Mouse (Mus musculus) kidney, embryonic 14.5 days (tissue): ENCODE data around the gene Klhl22. TPM values are rescaled to one million over a fixed set of nuclear protein-coding genes. Genes with fewer than 3 reads are reported as not detected.

Experiments
- ATAC-seq: fragments of 200-750 bp; cut with Nextera tagmentation; 2 replicates; pipeline ENCODE4 v1.8.0; 2017; ENCODE audit warnings: moderate number of reproducible peaks, mild to moderate bottlenecking, moderate TSS enrichment, moderate library complexity; ENCODE audit not compliant: low FRiP score, low TSS enrichment
- H3K27ac ChIP-seq: fragments of 300-500 bp; sonication (generic); 2 replicates; pipeline ENCODE4 v1.5.1; 2014; ENCODE audit warnings: low read depth, mild to moderate bottlenecking, low read length, moderate library complexity, mixed read lengths
- H3K27me3 ChIP-seq: fragments of 300-500 bp; sonication (generic); 2 replicates; pipeline ENCODE4 v1.6.1; 2014; ENCODE audit warnings: mild to moderate bottlenecking, low read length; ENCODE audit not compliant: control insufficient read depth, insufficient read depth
- H3K36me3 ChIP-seq: fragments of 300-500 bp; sonication (generic); 2 replicates; pipeline ENCODE4 v1.6.1; 2014; ENCODE audit warnings: low read length, mixed read lengths; ENCODE audit not compliant: control insufficient read depth, insufficient read depth
- H3K4me1 ChIP-seq: fragments of 300-500 bp; sonication (generic); 2 replicates; pipeline ENCODE4 v1.6.1; 2014; ENCODE audit warnings: low read length, mixed read lengths; ENCODE audit not compliant: control insufficient read depth, insufficient read depth
- H3K4me2 ChIP-seq: fragments of 300-500 bp; sonication (generic); replicated peaks from 2 replicates; pipeline ENCODE4 v1.6.1; 2014; ENCODE audit warnings: low read depth, mild to moderate bottlenecking, low read length
- H3K4me3 ChIP-seq: fragments of 300-500 bp; sonication (generic); 2 replicates; pipeline ENCODE4 v1.5.1; 2014; ENCODE audit warnings: mild to moderate bottlenecking, low read length
- H3K9ac ChIP-seq: fragments of 300-500 bp; sonication (generic); 2 replicates; pipeline ENCODE4 v1.6.1; 2014; ENCODE audit warnings: low read depth, mild to moderate bottlenecking, low read length, moderate library complexity
- H3K9me3 ChIP-seq: fragments of 300-500 bp; sonication (generic); 2 replicates; pipeline ENCODE4 v1.6.1; 2016; ENCODE audit warnings: low read length; ENCODE audit not compliant: control insufficient read depth
- WGBS: fragments of 180-500 bp; shearing (Covaris S2); extraction: QIAGEN DNeasy Blood & Tissue Kit; methylation state at CpG from one replicate; pipeline ENCODE4 v1.1.7; 2014; 5-methylcytosine and 5-hydroxymethylcytosine counted together
- polyA plus RNA-seq: library from polyadenylated mRNA; unstranded; fragments of >200 nt; fragmentation: Nextera tagmentation; extraction: Ambion mirVana; gene quantifications from 2 replicates; pipeline ENCODE4 v1.2.1, GENCODE M21; 2014

Klhl22 gene
- polyA plus RNA-seq, 1 experiment from 2014 or later: 70.3 TPM

GRCm38 (mm10) chr16:17743279-17743678 is 16.1 kb upstream of the Klhl22 start:
- Histone ChIP-seq H3K4me2 (no peak overlapping the region), H3K27me3 (no peaks in the 10 kb centered on the region), H3K4me1 (no peaks in the 10 kb centered on the region), H3K9ac (no peak overlapping the region), H3K9me3 (no peaks in the 10 kb centered on the region), H3K4me3 (no peak overlapping the region), H3K36me3 (no peaks in the 10 kb centered on the region), H3K27ac (no peak overlapping the region)
- 38% methylated on average over 4 of the region's 4 CpGs for WGBS
- no peak for ATAC-seq

GRCm38 (mm10) chr16:17744536-17744935 is 14.9 kb upstream of the Klhl22 start:
- H3K36me3 ChIP-seq: no peaks in the 10 kb centered on the region
- H3K9ac ChIP-seq: no peak overlapping the region
- no peak overlapping the region for H3K4me2 ChIP-seq
- no peak overlapping the region for H3K4me3 ChIP-seq
- WGBS: 13% methylated on average over 1 of the region's 1 CpGs
- no peaks in the 10 kb centered on the region for H3K9me3 ChIP-seq
- H3K4me1 ChIP-seq: no peaks in the 10 kb centered on the region
- no peak overlapping the region for H3K27ac ChIP-seq
- no peaks in the 10 kb centered on the region for H3K27me3 ChIP-seq
- ATAC-seq: no peak

GRCm38 (mm10) chr16:17745067-17745466 is 14.4 kb upstream of the Klhl22 start:
- no peak for ATAC-seq
- no peak overlapping the region for H3K9ac ChIP-seq
- H3K9me3 ChIP-seq: no peaks in the 10 kb centered on the region
- no peak overlapping the region for H3K4me3 ChIP-seq
- no peaks in the 10 kb centered on the region for H3K36me3 ChIP-seq
- H3K27me3 ChIP-seq: no peaks in the 10 kb centered on the region
- no peaks in the 10 kb centered on the region for H3K4me1 ChIP-seq
- no peak overlapping the region for H3K27ac ChIP-seq
- 82% methylated on average over 2 of the region's 2 CpGs for WGBS
- no peak overlapping the region for H3K4me2 ChIP-seq

- ATAC-seq: no peak
- Histone ChIP-seq H3K27ac (no peak overlapping the region), H3K36me3 (no peaks in the 10 kb centered on the region), H3K4me3 (no peak overlapping the region), H3K27me3 (no peaks in the 10 kb centered on the region), H3K9me3 (no peaks in the 10 kb centered on the region), H3K4me2 (no peak overlapping the region), H3K4me1 (no peaks in the 10 kb centered on the region), H3K9ac (no peak overlapping the region)
- WGBS: 24% methylated on average over 3 of the region's 3 CpGs
These were observed 6.4 kb upstream of the Klhl22 start for GRCm38 (mm10) chr16:17753001-17753400.

GRCm38 (mm10) chr16:17753686-17754085 is 5.7 kb upstream of the Klhl22 start:
- ATAC-seq: no peak
- Histone ChIP-seq H3K27ac (no peak overlapping the region), H3K9ac (no peak overlapping the region)

GRCm38 (mm10) chr16:17757756-17758155 is 1.7 kb upstream of the Klhl22 start:
- no peak overlapping the region for H3K27ac ChIP-seq
- no peak overlapping the region for H3K4me3 ChIP-seq
- H3K9ac ChIP-seq: no peak overlapping the region
- H3K9me3 ChIP-seq: no peaks in the 10 kb centered on the region
- WGBS: 97% methylated on average over 1 of the region's 1 CpGs
- H3K27me3 ChIP-seq: no peaks in the 10 kb centered on the region
- H3K36me3 ChIP-seq: peaks cover under 1% of the 10 kb centered on the region; the same call in 1 of the 2 replicates
- no peak for ATAC-seq
- H3K4me2 ChIP-seq: no peak overlapping the region
- H3K4me1 ChIP-seq: peaks cover 9% of the 10 kb centered on the region; the same call in 1 of the 2 replicates

More at GRCm38 (mm10) chr16:17753686-17754085, 5.7 kb upstream of the Klhl22 start:
- no peak overlapping the region for H3K4me2 ChIP-seq
- no peaks in the 10 kb centered on the region for H3K9me3 ChIP-seq
- H3K36me3 ChIP-seq: no peaks in the 10 kb centered on the region
- no peaks in the 10 kb centered on the region for H3K27me3 ChIP-seq
- 66% methylated on average over 1 of the region's 1 CpGs for WGBS
- no peak overlapping the region for H3K4me3 ChIP-seq
- no peaks in the 10 kb centered on the region for H3K4me1 ChIP-seq

GRCm38 (mm10) chr16:17758902-17759301 is 516 bp upstream of the Klhl22 start:
- Histone ChIP-seq H3K27ac (no peak overlapping the region; the same call in 1 of the 2 replicates), H3K27me3 (no peaks in the 10 kb centered on the region), H3K9ac (peak overlapping the region; percentile 95; the same call in 1 of the 2 replicates), H3K4me1 (peaks cover 9% of the 10 kb centered on the region; the same call in 1 of the 2 replicates), H3K36me3 (peaks cover 6% of the 10 kb centered on the region; the same call in 1 of the 2 replicates), H3K4me3 (peak overlapping the region; percentile 73), H3K9me3 (no peaks in the 10 kb centered on the region), H3K4me2 (peak overlapping the region; percentile 95)
- no peak for ATAC-seq
- 50% methylated on average over 9 of the region's 9 CpGs for WGBS

GRCm38 (mm10) chr16:17759813-17760321 is 449 bp downstream of the Klhl22 start:
- H3K36me3 ChIP-seq: peaks cover 10% of the 10 kb centered on the region; the same call in 1 of the 2 replicates
- H3K9ac ChIP-seq: peak overlapping the region; percentile 95
- no peaks in the 10 kb centered on the region for H3K9me3 ChIP-seq
- H3K27me3 ChIP-seq: no peaks in the 10 kb centered on the region
- H3K4me2 ChIP-seq: peak overlapping the region; percentile 95
- 1% methylated on average over 52 of the region's 54 CpGs for WGBS
- peak overlapping the region; percentile 73 for H3K4me3 ChIP-seq
- H3K4me1 ChIP-seq: peaks cover 9% of the 10 kb centered on the region; the same call in 1 of the 2 replicates
- peak overlapping the region; percentile 48; the same call in 1 of the 2 replicates for H3K27ac ChIP-seq
- ATAC-seq: peak; percentile 63

GRCm38 (mm10) chr16:17760657-17761056 is 1.2 kb downstream of the Klhl22 start:
- Histone ChIP-seq H3K27me3 (no peaks in the 10 kb centered on the region), H3K9me3 (no peaks in the 10 kb centered on the region), H3K4me3 (peak overlapping the region; percentile 73), H3K4me1 (peaks cover 9% of the 10 kb centered on the region; the same call in 1 of the 2 replicates), H3K4me2 (peak overlapping the region; percentile 95), H3K27ac (no peak overlapping the region), H3K9ac (peak overlapping the region; percentile 95; the same call in 1 of the 2 replicates), H3K36me3 (peaks cover 17% of the 10 kb centered on the region; the same call in 1 of the 2 replicates)
- ATAC-seq: peak; percentile 28; the same call in 1 of the 2 replicates
- WGBS: 41% methylated on average over 8 of the region's 8 CpGs
